Mouse (Mus musculus): ENCODE data around the gene Kif24. TPM values are rescaled to one million over a fixed set of nuclear protein-coding genes. Genes with fewer than 3 reads are reported as not detected.
A peak's percentile ranks its signal among the peaks of the same experiment; 100 is the strongest.

Kif24 gene
- polyA plus RNA-seq, 1 experiment: 4.9 TPM

- no peak for TF ChIP-seq GATA1 (IDR thresholded peaks at IDR 0.05; ENCODE audit: low read length)
Measured at GRCm38 (mm10) chr4:41389240-41389639, 75.4 kb downstream of the Kif24 start.

GRCm38 (mm10) chr4:41388616-41389015 is 76.1 kb downstream of the Kif24 start:
- TF ChIP-seq GATA1 (IDR thresholded peaks at IDR 0.05; ENCODE audit: low read length): no peak

DNA sequence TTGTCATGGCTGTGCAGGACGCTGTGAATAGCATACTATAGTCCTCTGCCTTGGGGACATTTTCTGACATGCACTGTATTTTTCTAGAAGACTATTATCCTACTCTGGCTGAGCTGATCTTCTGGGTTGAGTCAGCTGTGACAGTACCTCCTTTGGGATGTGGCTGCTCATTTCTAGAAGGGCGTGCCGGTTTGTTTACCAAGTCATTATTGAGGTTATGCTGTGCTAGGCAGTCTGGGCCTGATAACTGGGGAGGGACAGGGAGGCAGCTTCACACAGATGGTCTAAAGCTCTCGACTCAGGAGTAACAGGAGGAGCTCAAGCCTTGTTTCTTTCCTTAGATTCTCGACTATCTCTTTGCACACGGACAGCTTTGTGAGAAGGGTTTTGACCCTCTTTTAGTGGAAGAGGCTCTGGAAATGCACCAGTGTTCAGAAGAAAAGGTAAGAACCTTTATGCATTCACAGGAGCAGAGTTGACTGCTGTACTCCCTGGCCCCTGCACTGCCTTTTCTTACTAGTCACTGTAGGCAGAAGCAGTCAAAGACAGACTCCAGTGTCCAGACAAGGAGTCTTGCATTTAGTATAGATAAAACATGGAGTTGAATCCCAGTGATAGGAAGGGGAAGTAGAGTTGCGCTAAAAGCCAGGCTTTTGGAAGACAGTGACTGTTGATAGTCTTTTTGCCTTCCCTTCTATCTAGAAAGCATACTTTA is 76.8 kb downstream of the Kif24 start:
- TF ChIP-seq GATA1 (IDR thresholded peaks at IDR 0.05; ENCODE audit: low read length): no peak

DNA sequence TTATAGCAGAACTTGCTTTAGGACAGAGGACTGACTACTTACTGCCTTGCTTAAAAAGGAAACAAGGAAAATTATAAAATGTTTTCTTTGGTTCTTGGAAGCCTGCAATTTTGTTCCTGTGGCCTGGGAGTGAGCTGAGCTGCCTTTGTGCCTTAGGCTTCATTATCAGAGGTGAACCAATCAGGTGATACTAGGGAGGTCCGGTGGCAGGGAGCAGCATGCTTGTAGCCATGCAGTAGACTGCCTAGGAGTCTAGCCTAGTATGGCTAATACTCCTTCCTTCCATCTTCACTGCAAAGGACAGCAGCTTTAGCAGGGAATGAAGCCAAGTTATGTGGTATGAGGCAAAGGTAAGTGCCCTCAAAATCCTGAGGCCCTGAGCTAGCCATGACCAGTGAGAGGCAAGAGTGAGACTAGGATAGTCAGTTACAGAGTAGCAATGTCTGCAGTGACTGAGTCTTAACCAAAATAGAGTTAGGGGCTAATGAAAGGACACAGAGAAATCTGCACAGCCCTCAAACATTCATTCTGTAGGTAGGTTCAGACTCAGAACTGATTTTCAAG is 78.2 kb downstream of the Kif24 start:
- TF ChIP-seq GATA1 (IDR thresholded peaks at IDR 0.05; ENCODE audit: low read length): no peak

DNA sequence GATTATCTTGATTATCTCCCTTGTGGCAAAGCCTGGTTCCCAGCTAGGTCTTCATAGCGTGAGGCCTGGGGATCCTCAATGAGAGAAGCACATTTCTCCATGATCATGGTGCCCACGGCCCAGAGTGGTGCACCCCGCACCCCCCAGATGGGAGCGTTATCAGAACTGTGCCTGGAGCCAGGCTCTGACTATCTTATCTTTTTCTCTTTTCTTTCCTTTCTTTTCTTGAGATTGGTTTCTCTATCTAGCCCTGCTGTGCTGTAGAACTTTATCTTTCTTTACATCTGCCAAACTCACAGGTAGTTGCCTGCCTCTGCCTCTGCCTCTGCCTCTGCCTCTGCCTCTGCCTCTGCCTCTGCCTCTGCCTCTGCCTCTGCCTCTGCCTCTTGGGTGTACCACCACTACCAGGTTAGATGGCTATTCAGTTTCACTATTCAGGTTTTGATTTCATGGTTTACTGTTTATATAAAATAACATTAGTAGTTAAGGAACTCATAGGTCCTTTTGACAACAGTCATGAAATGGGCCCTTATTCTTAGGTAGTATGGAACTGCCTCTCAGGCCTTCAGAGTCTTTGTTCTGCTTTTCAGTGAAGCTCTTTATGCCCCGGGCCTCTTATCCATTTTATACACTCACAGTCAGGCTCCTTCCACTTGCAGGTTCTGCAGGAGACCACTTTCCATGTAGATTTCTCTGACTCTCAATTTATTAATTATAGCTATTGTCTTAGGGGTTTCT is 83.3 kb downstream of the Kif24 start:
- peak; percentile 28 for TF ChIP-seq GATA1 (IDR thresholded peaks at IDR 0.05; ENCODE audit: low read length)

GRCm38 (mm10) chr4:41377567-41377966 is 87.1 kb downstream of the Kif24 start:
- no peak for TF ChIP-seq GATA1 (IDR thresholded peaks at IDR 0.05; ENCODE audit: low read length)

DNA sequence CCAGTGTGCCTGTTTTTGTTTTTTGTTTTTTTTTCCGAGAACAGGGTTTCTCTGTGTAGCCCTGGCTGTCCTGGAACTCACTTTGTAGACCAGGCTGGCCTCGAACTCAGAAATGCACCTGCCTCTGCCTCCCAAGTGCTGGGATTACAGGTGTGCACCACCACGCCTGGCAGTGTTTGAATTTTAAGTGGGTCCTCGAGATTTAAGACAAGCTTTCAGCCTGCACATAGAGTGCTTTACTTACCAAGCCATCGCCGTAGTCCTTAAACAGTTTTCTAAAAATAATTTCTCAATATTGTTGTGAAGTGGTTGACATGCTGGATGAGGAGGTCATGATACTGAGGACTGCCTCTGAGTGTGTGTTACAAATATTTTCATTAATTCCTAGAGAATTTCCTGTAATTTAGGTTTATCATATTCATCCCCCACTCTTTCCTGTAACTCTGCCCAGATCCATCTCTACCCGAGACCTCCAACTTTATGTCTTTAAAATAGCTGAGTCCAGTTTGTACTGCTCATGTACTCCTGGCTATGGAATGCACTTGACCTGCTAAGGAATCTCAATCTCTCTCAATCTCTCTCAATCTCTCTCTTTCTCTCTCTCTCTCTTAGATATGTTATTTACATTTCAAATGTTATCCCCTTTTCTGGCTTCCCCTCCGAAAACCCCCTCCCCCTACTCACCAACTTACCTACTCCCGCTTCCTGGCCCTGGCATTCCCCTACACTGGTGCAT is 94.8 kb downstream of the Kif24 start:
- TF ChIP-seq GATA1 (IDR thresholded peaks at IDR 0.05; ENCODE audit: low read length): no peak

DNA sequence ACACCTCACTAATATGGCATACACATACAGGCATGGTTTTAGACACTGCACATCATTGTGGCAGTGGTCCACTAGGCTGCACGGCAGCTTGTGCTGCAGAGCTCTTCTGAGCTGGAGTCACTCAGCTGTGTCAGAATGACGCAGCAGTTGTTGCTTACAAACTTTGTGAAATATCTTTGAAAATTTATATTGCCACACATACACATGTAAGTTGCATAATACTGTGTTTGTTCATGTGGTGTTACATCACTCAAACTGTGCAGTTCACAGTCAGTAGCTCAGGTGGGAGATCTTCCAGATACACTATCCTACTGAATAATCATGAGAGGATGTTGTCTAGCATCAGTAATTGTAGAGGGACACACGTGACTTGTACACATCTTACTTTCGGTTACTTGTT is 96.5 kb downstream of the Kif24 start:
- TF ChIP-seq GATA1 (IDR thresholded peaks at IDR 0.05; ENCODE audit: low read length): no peak

DNA sequence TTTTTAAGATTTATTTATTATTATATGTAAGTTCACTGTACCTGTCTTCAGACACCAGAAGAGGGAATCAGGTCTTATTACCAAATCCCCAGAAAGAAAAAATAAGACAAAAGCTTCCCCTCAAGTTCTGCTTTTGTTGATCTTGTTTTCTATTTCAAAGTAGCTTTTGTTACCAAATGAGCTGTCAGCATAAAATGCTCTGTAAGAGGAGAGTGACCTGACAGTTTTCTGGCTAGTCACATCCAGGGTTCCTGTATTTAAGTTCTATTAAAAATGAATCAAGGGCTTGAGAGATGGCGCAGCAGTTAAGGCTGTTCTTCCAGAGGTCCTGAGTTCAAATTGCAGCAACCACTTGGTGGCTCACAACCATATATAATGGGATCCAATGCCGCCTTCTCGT is 103.6 kb downstream of the Kif24 start:
- TF ChIP-seq GATA1 (IDR thresholded peaks at IDR 0.05; ENCODE audit: low read length): no peak

DNA sequence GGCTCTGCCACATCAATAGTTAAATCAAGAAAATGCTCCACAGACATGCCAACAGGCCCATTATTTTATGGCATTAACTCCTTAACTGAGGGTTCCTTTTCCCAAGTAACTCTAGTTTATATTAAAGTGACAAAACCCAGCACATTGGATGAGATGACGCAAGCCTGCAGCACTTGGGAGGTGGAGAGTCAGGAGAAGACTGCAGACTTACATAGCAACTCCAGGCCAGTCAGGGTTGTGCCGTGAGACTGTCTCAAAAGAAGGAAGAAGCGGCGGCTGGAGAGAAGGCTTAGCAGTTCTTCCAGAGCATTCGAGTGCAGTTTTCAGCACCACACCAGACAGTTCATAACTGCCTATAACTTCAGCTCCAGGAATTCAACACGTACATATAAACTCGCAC is 105.3 kb downstream of the Kif24 start:
- no peak for TF ChIP-seq GATA1 (IDR thresholded peaks at IDR 0.05; ENCODE audit: low read length)

- no peak for TF ChIP-seq GATA1 (IDR thresholded peaks at IDR 0.05; ENCODE audit: low read length)
Measured at GRCm38 (mm10) chr4:41358669-41359068, 106.0 kb downstream of the Kif24 start.

DNA sequence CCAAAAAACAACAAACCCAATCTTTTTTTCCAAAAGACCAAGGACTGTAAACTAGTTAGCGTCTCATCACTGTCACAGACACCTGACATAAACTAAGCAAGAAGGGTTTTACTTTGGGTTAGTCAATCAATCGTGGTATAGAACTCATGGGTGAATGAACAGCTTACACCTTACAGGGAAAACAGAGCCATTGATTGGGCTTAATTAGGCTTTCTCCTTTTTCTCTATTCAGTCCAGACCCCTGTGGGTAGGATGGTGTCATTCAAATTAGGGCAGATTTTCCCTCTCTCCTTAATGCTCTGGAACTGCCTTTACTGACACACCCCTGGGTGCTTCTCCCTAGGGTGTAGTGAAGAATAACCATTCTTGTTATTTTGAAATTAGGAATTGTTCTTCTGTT is 107.5 kb downstream of the Kif24 start:
- TF ChIP-seq GATA1 (IDR thresholded peaks at IDR 0.05; ENCODE audit: low read length): no peak

- no peak for TF ChIP-seq GATA1 (IDR thresholded peaks at IDR 0.05; ENCODE audit: low read length)
Measured at GRCm38 (mm10) chr4:41353265-41353664, 111.4 kb downstream of the Kif24 start.

GRCm38 (mm10) chr4:41352758-41353157 is 111.9 kb downstream of the Kif24 start:
- no peak for TF ChIP-seq GATA1 (IDR thresholded peaks at IDR 0.05; ENCODE audit: low read length)

GRCm38 (mm10) chr4:41349199-41349591 is 115.5 kb downstream of the Kif24 start:
- TF ChIP-seq GATA1 (IDR thresholded peaks at IDR 0.05; ENCODE audit: low read length): no peak

DNA sequence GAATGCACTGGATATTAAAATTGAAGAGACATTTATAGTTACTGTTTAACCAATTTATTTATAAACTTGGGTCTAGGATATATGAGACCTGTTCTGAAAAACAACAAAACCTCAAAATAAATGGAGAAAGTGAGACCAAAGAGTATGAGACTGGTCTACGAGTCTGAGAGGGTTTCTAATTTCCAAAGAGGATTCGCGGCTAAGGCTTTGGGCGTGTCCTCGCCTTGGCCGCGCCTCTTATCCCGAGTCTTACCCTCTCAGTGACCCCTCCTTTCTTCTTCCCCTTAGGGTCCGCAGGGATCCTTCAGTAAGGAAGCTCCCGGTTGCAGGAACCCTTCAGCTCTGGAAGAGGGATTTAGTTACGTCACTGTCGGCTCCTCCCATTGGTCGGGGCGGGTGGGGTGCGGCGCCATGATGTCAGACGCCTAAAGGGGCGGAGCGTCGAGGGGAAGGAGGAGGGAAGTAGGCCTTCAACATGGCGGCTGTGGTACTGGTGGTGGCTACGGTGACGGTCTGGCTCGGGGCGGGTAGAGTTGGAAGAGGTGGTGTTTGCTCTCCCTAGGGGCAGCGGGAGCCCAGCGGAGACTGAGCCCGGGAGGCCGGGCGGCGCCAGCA is 116.0 kb downstream of the Kif24 start, which contains the start of gene Ubap1:
Ubap1 (plus strand) TSS at position 413 of the 615 bp plus-strand sequence.
- no peak for TF ChIP-seq GATA1 (IDR thresholded peaks at IDR 0.05; ENCODE audit: low read length)
